Mouse (Mus musculus) regulatory T cell (primary cell): ENCODE results near the gene Plek2.
"Not testable (repeated sequence)": the region's sequence is repeated elsewhere in the genome, so short reads cannot be mapped to it uniquely, and the experiment has no call there.

Source experiments
- in situ Hi-C: fragments of 300-600 bp; cut with MboI, MseI; formaldehyde crosslinking; loops from one replicate; pipeline ENCODE4 v1.15.1; 2025; ENCODE audit warnings: high pct_unique_total_duplicates

The Plek2 gene

GRCm38 (mm10) chr12:78906707-78907162, at the start of gene Plek2:
Gene Plek2 (minus strand): TSS chr12:78906964.
- in situ Hi-C loops: no loop called here

GRCm38 (mm10) chr12:78956405-78956804, 49.6 kb upstream of the Plek2 start:
- in situ Hi-C loops: loop anchor here (25.0 kb wide), 1 partner anchor 1444 kb away; no protein-coding TSS in a partner anchor

- in situ Hi-C loops: loop anchor here (25.0 kb wide), 1 partner anchor 1440 kb away; no protein-coding TSS in a partner anchor
Measured at GRCm38 (mm10) chr12:78952484-78952883, 45.7 kb upstream of the Plek2 start.

- in situ Hi-C loops: loop anchor here (25.0 kb wide), 1 partner anchor 1440 kb away; no protein-coding TSS in a partner anchor
Measured at GRCm38 (mm10) chr12:78952053-78952452, 45.3 kb upstream of the Plek2 start.

GRCm38 (mm10) chr12:78947661-78948060, 40.9 kb upstream of the Plek2 start:
- in situ Hi-C loops: no loop called here

GRCm38 (mm10) chr12:78947161-78947560, 40.4 kb upstream of the Plek2 start:
- in situ Hi-C loops: no loop called here

- in situ Hi-C loops: no loop called here
Measured at GRCm38 (mm10) chr12:78942931-78943330, 36.2 kb upstream of the Plek2 start.

- in situ Hi-C loops: no loop called here
Measured at GRCm38 (mm10) chr12:78940081-78940480, 33.3 kb upstream of the Plek2 start.

GRCm38 (mm10) chr12:78939393-78940037, 32.8 kb upstream of the Plek2 start:
- in situ Hi-C loops: no loop called here

- in situ Hi-C loops: no loop called here
Measured at GRCm38 (mm10) chr12:78936494-78936893, 29.7 kb upstream of the Plek2 start.

- in situ Hi-C loops: no loop called here
Measured at GRCm38 (mm10) chr12:78929900-78930299, 23.1 kb upstream of the Plek2 start.

- in situ Hi-C loops: no loop called here
Measured at GRCm38 (mm10) chr12:78927287-78927686, 20.5 kb upstream of the Plek2 start.

- in situ Hi-C loops: no loop called here
Measured at GRCm38 (mm10) chr12:78923539-78924189, 16.9 kb upstream of the Plek2 start.

GRCm38 (mm10) chr12:78922977-78923376, 16.2 kb upstream of the Plek2 start:
- in situ Hi-C loops: not testable (repeated sequence)

- in situ Hi-C loops: no loop called here
Measured at GRCm38 (mm10) chr12:78922058-78922457, 15.3 kb upstream of the Plek2 start.

- in situ Hi-C loops: no loop called here
Measured at GRCm38 (mm10) chr12:78921421-78921820, 14.7 kb upstream of the Plek2 start.

- in situ Hi-C loops: loop anchor here (5.0 to 10.0 kb wide), 2 partner anchors 178 to 1546 kb away; partner anchors contain the start of gene Exd2
Measured at GRCm38 (mm10) chr12:78919079-78919712, 12.4 kb upstream of the Plek2 start.

GRCm38 (mm10) chr12:78918227-78919078, 11.7 kb upstream of the Plek2 start:
- in situ Hi-C loops: loop anchor here (5.0 to 10.0 kb wide), 2 partner anchors 179 to 1546 kb away; partner anchors contain the start of gene Exd2

- in situ Hi-C loops: loop anchor here (5.0 to 10.0 kb wide), 2 partner anchors 181 to 1549 kb away; partner anchors contain the start of gene Exd2
Measured at GRCm38 (mm10) chr12:78916278-78916677, 9.5 kb upstream of the Plek2 start.

GRCm38 (mm10) chr12:78915561-78915960, 8.8 kb upstream of the Plek2 start:
- in situ Hi-C loops: loop anchor here (5.0 to 10.0 kb wide), 2 partner anchors 182 to 1549 kb away; partner anchors contain the start of gene Exd2

- in situ Hi-C loops: loop anchor here (5.0 to 10.0 kb wide), 2 partner anchors 93 to 1550 kb away; partner anchors contain the start of genes Exd2 and Tmem229b
Measured at GRCm38 (mm10) chr12:78914458-78914857, 7.7 kb upstream of the Plek2 start.
